Mouse (Mus musculus) natural killer cell, adult 2 months (primary cell): ENCODE data around the gene Mrln.

Experiments
- DNase-seq, 2 experiments: peaks; one replicate each; pipeline ENCODE4 v3.0.0; 2022; ENCODE audit warnings: low spot score in 2 of 2

Mrln gene

GRCm38 (mm10) chr10:70204505-70205399 is at the start of gene Mrln:
TSS of gene Mrln (plus strand) at chr10:70204664.
- no peak for DNase-seq

- peak in 1 of 2 experiments; percentile 42 for DNase-seq
Measured at GRCm38 (mm10) chr10:70156431-70157165, 47.9 kb upstream of the Mrln start.

- DNase-seq, result no peak
Measured at GRCm38 (mm10) chr10:70159651-70160320, 44.7 kb upstream of the Mrln start.

GRCm38 (mm10) chr10:70160811-70161210 is 43.7 kb upstream of the Mrln start:
- DNase-seq, result no peak

- peak in 1 of 2 experiments; percentile 2 for DNase-seq
Measured at GRCm38 (mm10) chr10:70161504-70161903, 43.0 kb upstream of the Mrln start.

GRCm38 (mm10) chr10:70163681-70164080 is 40.8 kb upstream of the Mrln start:
- no peak for DNase-seq

- DNase-seq, result no peak
Measured at GRCm38 (mm10) chr10:70165877-70166276, 38.6 kb upstream of the Mrln start.

GRCm38 (mm10) chr10:70166427-70166826 is 38.0 kb upstream of the Mrln start:
- DNase-seq, result no peak

GRCm38 (mm10) chr10:70167625-70168024 is 36.8 kb upstream of the Mrln start:
- no peak for DNase-seq

- DNase-seq, result no peak
Measured at GRCm38 (mm10) chr10:70168396-70168795, 36.1 kb upstream of the Mrln start.

GRCm38 (mm10) chr10:70169044-70169443 is 35.4 kb upstream of the Mrln start:
- DNase-seq, result no peak

- peak; percentile 17 to 59 for DNase-seq
Measured at GRCm38 (mm10) chr10:70173314-70173713, 31.1 kb upstream of the Mrln start.

GRCm38 (mm10) chr10:70174494-70175190 is 29.8 kb upstream of the Mrln start:
- no peak for DNase-seq

GRCm38 (mm10) chr10:70180727-70181126 is 23.7 kb upstream of the Mrln start:
- no peak for DNase-seq

GRCm38 (mm10) chr10:70181279-70181972 is 23.0 kb upstream of the Mrln start:
- DNase-seq, result no peak

- no peak for DNase-seq
Measured at GRCm38 (mm10) chr10:70183210-70184080, 21.0 kb upstream of the Mrln start.

GRCm38 (mm10) chr10:70186136-70186535 is 18.3 kb upstream of the Mrln start:
- DNase-seq, result no peak

- DNase-seq, result no peak
Measured at GRCm38 (mm10) chr10:70186586-70186985, 17.9 kb upstream of the Mrln start.

- DNase-seq, result no peak
Measured at GRCm38 (mm10) chr10:70189864-70190263, 14.6 kb upstream of the Mrln start.

GRCm38 (mm10) chr10:70194283-70194682 is 10.2 kb upstream of the Mrln start:
- no peak for DNase-seq
